Mouse (Mus musculus): Measurements from ENCODE around the gene Mark2. TPM values are rescaled to one million over a fixed set of nuclear protein-coding genes. Genes with fewer than 3 reads are reported as not detected.

Gene Mark2
- polyA plus RNA-seq, 1 experiment from 2014 or later = 47.4 TPM

GRCm38 (mm10) chr19:7261476-7261875, 80.2 kb downstream of the Mark2 start:
- Histone ChIP-seq H3K4me2 (replicated peaks; ENCODE audit: low read depth, low read length) (no peak overlapping the region), H3K27me3 (ENCODE audit: control insufficient read depth, insufficient read depth, low read length) (no peaks in the 10 kb centered on the region), H3K9ac (ENCODE audit: low read depth, low read length) (no peak overlapping the region), H3K36me3 (ENCODE audit: control insufficient read depth, insufficient read depth, low read length) (no peaks in the 10 kb centered on the region), H3K9me3 (ENCODE audit: control insufficient read depth, low read length) (no peaks in the 10 kb centered on the region), H3K4me3 (ENCODE audit: low read depth, low read length) (no peak overlapping the region), H3K4me1 (replicated peaks; ENCODE audit: control insufficient read depth, insufficient read depth, low read length) (peaks cover 19% of the 10 kb centered on the region), H3K27ac (ENCODE audit: low read depth, low read length) (no peak overlapping the region)
- ATAC-seq (ENCODE audit: low FRiP score) = no peak
- DNase-seq (ENCODE audit: low spot score) = no peak
- 84% methylated on average over 1 of the region's 1 CpGs for WGBS

GRCm38 (mm10) chr19:7257881-7258280, 83.8 kb downstream of the Mark2 start:
- H3K4me1 ChIP-seq (replicated peaks; ENCODE audit: control insufficient read depth, insufficient read depth, low read length) = no peaks in the 10 kb centered on the region
- ATAC-seq (ENCODE audit: low FRiP score) (no peak), DNase-seq (ENCODE audit: low spot score) (no peak)
- no peak overlapping the region for H3K4me2 ChIP-seq (replicated peaks; ENCODE audit: low read depth, low read length)
- 87% methylated on average over 5 of the region's 5 CpGs for WGBS
- H3K27me3 ChIP-seq (ENCODE audit: control insufficient read depth, insufficient read depth, low read length) = no peaks in the 10 kb centered on the region
- H3K9me3 ChIP-seq (ENCODE audit: control insufficient read depth, low read length) = no peaks in the 10 kb centered on the region
- H3K36me3 ChIP-seq (ENCODE audit: control insufficient read depth, insufficient read depth, low read length) = no peaks in the 10 kb centered on the region
- H3K4me3 ChIP-seq (ENCODE audit: low read depth, low read length) = no peak overlapping the region
- H3K9ac ChIP-seq (ENCODE audit: low read depth, low read length) = no peak overlapping the region
- no peak overlapping the region for H3K27ac ChIP-seq (ENCODE audit: low read depth, low read length)

GRCm38 (mm10) chr19:7246021-7246420, 95.6 kb downstream of the Mark2 start:
- Histone ChIP-seq H3K27ac (ENCODE audit: low read depth, low read length) (no peak overlapping the region), H3K4me3 (ENCODE audit: low read depth, low read length) (no peak overlapping the region), H3K36me3 (ENCODE audit: control insufficient read depth, insufficient read depth, low read length) (no peaks in the 10 kb centered on the region), H3K9me3 (ENCODE audit: control insufficient read depth, low read length) (no peaks in the 10 kb centered on the region), H3K27me3 (ENCODE audit: control insufficient read depth, insufficient read depth, low read length) (no peaks in the 10 kb centered on the region), H3K9ac (ENCODE audit: low read depth, low read length) (no peak overlapping the region), H3K4me1 (replicated peaks; ENCODE audit: control insufficient read depth, insufficient read depth, low read length) (no peaks in the 10 kb centered on the region; the same call in 1 of the 2 replicates), H3K4me2 (replicated peaks; ENCODE audit: low read depth, low read length) (no peak overlapping the region)
- 84% methylated on average over 3 of the region's 3 CpGs for WGBS
- no peak for ATAC-seq (ENCODE audit: low FRiP score)
- no peak for DNase-seq (ENCODE audit: low spot score)

GRCm38 (mm10) chr19:7240782-7241690, 100.6 kb downstream of the Mark2 start, which contains the start of gene Naa40:
Naa40 (minus strand) TSS chr19:7241183.
- WGBS = under 1% methylated on average over 80 of the region's 80 CpGs
- peak; percentile 98 for DNase-seq (ENCODE audit: low spot score)
- Histone ChIP-seq H3K9me3 (ENCODE audit: control insufficient read depth, low read length) (no peaks in the 10 kb centered on the region), H3K4me2 (replicated peaks; ENCODE audit: low read depth, low read length) (peak within 1 kb of the TSS; percentile 90), H3K36me3 (ENCODE audit: control insufficient read depth, insufficient read depth, low read length) (no peaks in the 10 kb centered on the region), H3K27ac (ENCODE audit: low read depth, low read length) (peak within 1 kb of the TSS; percentile 76), H3K4me3 (ENCODE audit: low read depth, low read length) (peak within 1 kb of the TSS; percentile 71), H3K4me1 (replicated peaks; ENCODE audit: control insufficient read depth, insufficient read depth, low read length) (peaks cover 2% of the 10 kb centered on the region), H3K27me3 (ENCODE audit: control insufficient read depth, insufficient read depth, low read length) (no peaks in the 10 kb centered on the region), H3K9ac (ENCODE audit: low read depth, low read length) (peak within 1 kb of the TSS; percentile 85)
- peak; percentile 96 for ATAC-seq (ENCODE audit: low FRiP score)

GRCm38 (mm10) chr19:7240291-7240690, 101.4 kb downstream of the Mark2 start:
- Histone ChIP-seq H3K9ac (ENCODE audit: low read depth, low read length) (peak overlapping the region; percentile 85), H3K27me3 (ENCODE audit: control insufficient read depth, insufficient read depth, low read length) (no peaks in the 10 kb centered on the region), H3K36me3 (ENCODE audit: control insufficient read depth, insufficient read depth, low read length) (no peaks in the 10 kb centered on the region), H3K9me3 (ENCODE audit: control insufficient read depth, low read length) (no peaks in the 10 kb centered on the region), H3K4me2 (replicated peaks; ENCODE audit: low read depth, low read length) (peak overlapping the region; percentile 90), H3K4me1 (replicated peaks; ENCODE audit: control insufficient read depth, insufficient read depth, low read length) (peaks cover 2% of the 10 kb centered on the region), H3K4me3 (ENCODE audit: low read depth, low read length) (peak overlapping the region; percentile 71), H3K27ac (ENCODE audit: low read depth, low read length) (peak overlapping the region; percentile 76)
- 4% methylated on average over 13 of the region's 13 CpGs for WGBS
- DNase-seq (ENCODE audit: low spot score) (peak; percentile 24), ATAC-seq (ENCODE audit: low FRiP score) (peak; percentile 6; the same call in 1 of the 2 replicates)

- WGBS = 93% methylated on average over 3 of the region's 3 CpGs
- no peak overlapping the region for H3K27ac ChIP-seq (ENCODE audit: low read depth, low read length)
- ATAC-seq (ENCODE audit: low FRiP score) (no peak), DNase-seq (ENCODE audit: low spot score) (no peak)
- peak overlapping the region; percentile 71 for H3K4me3 ChIP-seq (ENCODE audit: low read depth, low read length)
- H3K4me2 ChIP-seq (replicated peaks; ENCODE audit: low read depth, low read length) = peak overlapping the region; percentile 90; the same call in 1 of the 2 replicates
- H3K4me1 ChIP-seq (replicated peaks; ENCODE audit: control insufficient read depth, insufficient read depth, low read length) = peaks cover 2% of the 10 kb centered on the region
- 0 out of 2 replicates have a peak overlapping the region, but pooled peaks have one; percentile 7 for H3K9ac ChIP-seq (ENCODE audit: low read depth, low read length)
- H3K36me3 ChIP-seq (ENCODE audit: control insufficient read depth, insufficient read depth, low read length) = no peaks in the 10 kb centered on the region
- no peaks in the 10 kb centered on the region for H3K27me3 ChIP-seq (ENCODE audit: control insufficient read depth, insufficient read depth, low read length)
- H3K9me3 ChIP-seq (ENCODE audit: control insufficient read depth, low read length) = no peaks in the 10 kb centered on the region
Measured at GRCm38 (mm10) chr19:7239574-7239973, 102.1 kb downstream of the Mark2 start.

- Histone ChIP-seq H3K4me3 (ENCODE audit: low read depth, low read length) (no peak overlapping the region), H3K36me3 (ENCODE audit: control insufficient read depth, insufficient read depth, low read length) (peaks cover 3% of the 10 kb centered on the region; the same call in 1 of the 2 replicates), H3K27me3 (ENCODE audit: control insufficient read depth, insufficient read depth, low read length) (no peaks in the 10 kb centered on the region), H3K4me2 (replicated peaks; ENCODE audit: low read depth, low read length) (no peak overlapping the region), H3K27ac (ENCODE audit: low read depth, low read length) (no peak overlapping the region), H3K9me3 (ENCODE audit: control insufficient read depth, low read length) (no peaks in the 10 kb centered on the region), H3K9ac (ENCODE audit: low read depth, low read length) (no peak overlapping the region), H3K4me1 (replicated peaks; ENCODE audit: control insufficient read depth, insufficient read depth, low read length) (peaks cover 2% of the 10 kb centered on the region)
- ATAC-seq (ENCODE audit: low FRiP score) (no peak), DNase-seq (ENCODE audit: low spot score) (no peak)
- WGBS = 88% methylated on average over 4 of the region's 4 CpGs
Measured at GRCm38 (mm10) chr19:7236742-7237141, 104.9 kb downstream of the Mark2 start.

- Histone ChIP-seq H3K27me3 (ENCODE audit: control insufficient read depth, insufficient read depth, low read length) (no peaks in the 10 kb centered on the region), H3K4me2 (replicated peaks; ENCODE audit: low read depth, low read length) (no peak overlapping the region), H3K4me3 (ENCODE audit: low read depth, low read length) (no peak overlapping the region), H3K36me3 (ENCODE audit: control insufficient read depth, insufficient read depth, low read length) (peaks cover 3% of the 10 kb centered on the region), H3K9me3 (ENCODE audit: control insufficient read depth, low read length) (no peaks in the 10 kb centered on the region), H3K9ac (ENCODE audit: low read depth, low read length) (no peak overlapping the region), H3K27ac (ENCODE audit: low read depth, low read length) (no peak overlapping the region), H3K4me1 (replicated peaks; ENCODE audit: control insufficient read depth, insufficient read depth, low read length) (peaks cover 2% of the 10 kb centered on the region; the same call in 1 of the 2 replicates)
- no peak for ATAC-seq (ENCODE audit: low FRiP score)
- no peak for DNase-seq (ENCODE audit: low spot score)
- WGBS = 89% methylated on average over 2 of the region's 2 CpGs
Measured at GRCm38 (mm10) chr19:7236011-7236410, 105.6 kb downstream of the Mark2 start.
